Mouse (Mus musculus) G1E (cell line): ENCODE measurements around the gene Ndufb6.

Source experiments
- CTCF ChIP-seq: IDR thresholded peaks from 2 replicates; pipeline ENCODE4 v1.5.1; 2012; ENCODE audit warnings: low read depth, low read length, inconsistent platforms, mixed read lengths
- GATA1 ChIP-seq: IDR thresholded peaks from 2 replicates; pipeline ENCODE4 v1.6.1; 2012; ENCODE audit warnings: borderline replicate concordance, low read length, inconsistent platforms, mixed read lengths
- POLR2AphosphoS5 ChIP-seq: IDR thresholded peaks from 2 replicates; pipeline ENCODE4 v1.6.1; 2012; ENCODE audit warnings: low read depth, low read length, inconsistent platforms; ENCODE audit not compliant: insufficient replicate concordance

DNA sequence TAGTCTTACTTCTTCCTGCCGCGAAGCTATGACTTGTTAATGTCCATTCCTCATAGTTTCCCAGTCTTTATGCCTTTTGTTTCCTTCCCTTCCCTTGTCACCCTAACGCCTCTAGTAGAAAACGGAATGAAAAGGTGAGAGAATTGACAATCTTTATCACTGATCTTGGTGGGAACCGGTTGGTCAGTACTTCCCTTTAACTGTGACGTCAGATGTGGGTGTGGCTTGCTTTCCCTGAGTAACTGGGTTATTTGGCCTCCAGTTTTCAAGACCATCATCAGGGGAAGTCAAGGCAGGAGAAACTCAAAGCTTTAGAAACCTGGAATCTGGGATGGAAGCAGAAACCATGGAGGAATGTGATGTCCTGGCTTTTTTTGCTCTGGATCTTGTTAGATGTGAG, 37.3 kb downstream of the Ndufb6 start:
- TF ChIP-seq CTCF (no peak), GATA1 (no peak), POLR2AphosphoS5 (no peak)
